Mouse (Mus musculus): ENCODE results near the gene Dnajb12.

- TF ChIP-seq CTCF (IDR thresholded peaks at IDR 0.05; ENCODE audit: low read depth, low read length) (no peak), POLR2A (IDR thresholded peaks at IDR 0.05; ENCODE audit: extremely low read depth, insufficient read depth, low read length) (no peak)
These were observed 30.0 kb upstream of the Dnajb12 start for GRCm38 (mm10) chr10:59849371-59849770.
